Mouse (Mus musculus) left cerebral cortex, postnatal 25 days (tissue): ENCODE results near the gene Ets1. TPM values are rescaled to one million over a fixed set of nuclear protein-coding genes. Genes with fewer than 3 reads are reported as not detected.

ENCODE experiments used
- DNase-seq, 2 experiments: peaks; one replicate each; pipeline ENCODE4 v3.0.0; 2022; ENCODE audit warnings: low spot score in 2 of 2, mixed read lengths in 1 of 2
- intact Hi-C: fragments of 180-260 bp; cut with DNase I; formaldehyde crosslinking; loops from one replicate; pipeline ENCODE4 v1.15.1; 2025
- total RNA-seq, 2 experiments: library from RNA; stranded (reverse); gene quantifications; 2 replicates each; pipeline ENCODE4 v1.2.3; 2021

Ets1 gene
- total RNA-seq: 10 to 100 TPM; 11.2 to 12.9 TPM

GRCm38 (mm10) chr9:32635627-32636385, at the start of gene Ets1:
Gene Ets1, plus strand, starts transcription at chr9:32636221.
- intact Hi-C loops: no loop called here
- no peak for DNase-seq

GRCm38 (mm10) chr9:32589900-32590299, 46.1 kb upstream of the Ets1 start:
- intact Hi-C loops: loop anchor here (1.0 to 10.0 kb wide), 7 partner anchors 77 to 657 kb away; no protein-coding TSS in a partner anchor
- DNase-seq: peak; percentile 79 to 83

GRCm38 (mm10) chr9:32590571-32590970, 45.5 kb upstream of the Ets1 start:
- DNase-seq: no peak
- intact Hi-C loops: loop anchor here (1.0 to 10.0 kb wide), 7 partner anchors 77 to 656 kb away; no protein-coding TSS in a partner anchor

- DNase-seq: peak; percentile 82 to 87
- intact Hi-C loops: loop anchor here (1.0 to 10.0 kb wide), 6 partner anchors 75 to 655 kb away; no protein-coding TSS in a partner anchor
Observed at GRCm38 (mm10) chr9:32591732-32592582, 44.1 kb upstream of the Ets1 start.

- intact Hi-C loops: loop anchor here (5.0 to 10.0 kb wide), 3 partner anchors 75 to 272 kb away; no protein-coding TSS in a partner anchor
Observed at GRCm38 (mm10) chr9:32592583-32592890, 43.5 kb upstream of the Ets1 start.

GRCm38 (mm10) chr9:32593816-32594215, 42.2 kb upstream of the Ets1 start:
- DNase-seq: no peak
- intact Hi-C loops: loop anchor here (5.0 to 10.0 kb wide), 3 partner anchors 73 to 271 kb away; no protein-coding TSS in a partner anchor

More at GRCm38 (mm10) chr9:32592583-32592890, 43.5 kb upstream of the Ets1 start:
- DNase-seq: no peak

GRCm38 (mm10) chr9:32594346-32594745, 41.7 kb upstream of the Ets1 start:
- DNase-seq: no peak
- intact Hi-C loops: loop anchor here (5.0 to 10.0 kb wide), 3 partner anchors 73 to 270 kb away; no protein-coding TSS in a partner anchor

GRCm38 (mm10) chr9:32595076-32595820, 40.8 kb upstream of the Ets1 start:
- intact Hi-C loops: loop anchor here (10.0 kb wide), 1 partner anchor 270 kb away; no protein-coding TSS in a partner anchor
- DNase-seq: no peak

GRCm38 (mm10) chr9:32596366-32596765, 39.7 kb upstream of the Ets1 start:
- intact Hi-C loops: loop anchor here (10.0 kb wide), 1 partner anchor 268 kb away; no protein-coding TSS in a partner anchor
- DNase-seq: no peak

GRCm38 (mm10) chr9:32601953-32602352, 34.1 kb upstream of the Ets1 start:
- intact Hi-C loops: no loop called here
- DNase-seq: no peak

GRCm38 (mm10) chr9:32603097-32603496, 32.9 kb upstream of the Ets1 start:
- no peak for DNase-seq
- intact Hi-C loops: no loop called here

- DNase-seq: no peak
- intact Hi-C loops: no loop called here
Observed at GRCm38 (mm10) chr9:32607218-32607617, 28.8 kb upstream of the Ets1 start.

GRCm38 (mm10) chr9:32608831-32609610, 27.0 kb upstream of the Ets1 start:
- intact Hi-C loops: no loop called here
- DNase-seq: no peak

- no peak for DNase-seq
- intact Hi-C loops: no loop called here
Observed at GRCm38 (mm10) chr9:32610218-32610617, 25.8 kb upstream of the Ets1 start.

GRCm38 (mm10) chr9:32610631-32611030, 25.4 kb upstream of the Ets1 start:
- DNase-seq: no peak
- intact Hi-C loops: no loop called here

- intact Hi-C loops: no loop called here
Observed at GRCm38 (mm10) chr9:32611340-32611739, 24.7 kb upstream of the Ets1 start.

GRCm38 (mm10) chr9:32612426-32612825, 23.6 kb upstream of the Ets1 start:
- DNase-seq: no peak
- intact Hi-C loops: no loop called here

More at GRCm38 (mm10) chr9:32611340-32611739, 24.7 kb upstream of the Ets1 start:
- no peak for DNase-seq

GRCm38 (mm10) chr9:32612861-32613421, 23.1 kb upstream of the Ets1 start:
- no peak for DNase-seq
- intact Hi-C loops: no loop called here
